Mouse (Mus musculus) liver, embryonic 14 days (tissue): ENCODE results near the gene Vps26b. TPM values are rescaled to one million over a fixed set of nuclear protein-coding genes. Genes with fewer than 3 reads are reported as not detected.

Source experiments
- polyA plus RNA-seq: library from polyadenylated mRNA; depleted of rRNA; stranded (reverse); fragments of >200 nt; gene quantifications from 2 replicates; pipeline ENCODE4 v1.2.3, GENCODE M21; 2012; rRNA removed

The Vps26b gene
- 7.7 and 8.4 TPM in 2 replicates for polyA plus RNA-seq

GRCm38 (mm10) chr9:27029828-27030762 is at the start of gene Vps26b, which contains the start of gene Ncapd3:
TSS of gene Vps26b (minus strand) at chr9:27030065.
TSS of gene Ncapd3 (plus strand) at chr9:27030175.

DNA sequence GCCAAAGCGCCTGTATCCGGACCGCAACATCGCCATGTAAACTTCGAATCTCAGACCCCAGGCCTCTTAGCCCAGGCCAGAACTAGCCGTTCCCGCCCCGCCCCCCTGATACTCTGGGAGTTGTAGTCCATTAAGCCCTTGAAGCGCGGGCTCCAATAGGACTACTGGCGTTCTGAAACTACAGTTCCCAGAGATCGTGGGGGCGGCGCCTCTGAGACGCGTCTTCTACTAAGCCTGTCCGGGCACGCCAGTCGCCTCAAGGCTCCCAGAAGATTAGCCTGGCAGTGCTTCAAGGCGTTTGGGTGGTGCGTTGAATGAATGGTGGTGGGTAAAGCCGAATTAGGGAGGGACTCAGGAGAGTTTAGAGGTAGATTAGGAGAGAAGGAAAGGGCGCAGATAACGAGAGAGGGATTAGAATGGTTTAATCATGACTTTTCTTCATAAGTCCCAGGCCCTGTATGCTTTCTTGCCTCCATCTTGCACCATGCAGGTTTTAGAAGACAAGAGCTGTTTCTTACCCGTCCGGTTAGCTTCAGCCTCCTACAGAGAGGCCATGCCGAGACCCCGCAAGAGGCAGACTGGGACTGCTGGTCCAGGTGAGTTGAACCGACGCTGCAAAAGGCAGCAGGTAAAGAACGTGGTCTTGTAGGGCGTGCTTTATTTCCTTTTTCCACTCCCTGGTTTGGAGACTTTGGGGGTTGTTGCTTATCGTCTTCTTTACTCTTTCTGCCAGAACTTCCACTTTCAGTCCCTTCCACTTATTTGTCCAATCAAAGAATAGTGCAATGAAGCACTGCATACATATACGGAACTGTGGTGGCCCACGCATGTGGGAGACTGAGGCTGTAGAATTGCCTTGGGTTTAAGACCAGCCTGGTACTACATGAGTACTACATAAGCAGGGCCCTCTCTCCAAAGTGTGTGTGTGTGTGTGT is 30.1 kb downstream of the Vps26b start, which contains the start of the genes Acad8 and Thyn1:
Gene Acad8 (minus strand): TSS at position 106 of the 935 bp plus-strand sequence.
Gene Thyn1 (plus strand): TSS at position 250 of the 935 bp plus-strand sequence.

Other genes starting within 250 kb of the Vps26b start
- 0.03 and 0.06 TPM in 2 replicates for gene Glb1l2, start 223.6 kb downstream of the Vps26b start, polyA plus RNA-seq
- gene Glb1l3, start 169.2 kb downstream of the Vps26b start, polyA plus RNA-seq = not detected in 2 replicates
- 0.03 TPM in 1 of 2 replicates, not detected in the other for gene Gm1110, start 107.0 kb downstream of the Vps26b start, polyA plus RNA-seq
- 7.3 and 8.5 TPM in 2 replicates for gene Acad8, start 30.5 kb downstream of the Vps26b start, polyA plus RNA-seq
- gene Thyn1, start 30.4 kb downstream of the Vps26b start, polyA plus RNA-seq = 24.8 and 25.1 TPM in 2 replicates
- gene Ncapd3, start 110 bp upstream of the Vps26b start, polyA plus RNA-seq = 38.9 and 43.5 TPM in 2 replicates
- 1.6 and 2.5 TPM in 2 replicates for gene Jam3, start 125.4 kb upstream of the Vps26b start, polyA plus RNA-seq